Mouse (Mus musculus) forebrain, embryonic 12.5 days (tissue): ENCODE data around the gene Itgb1bp2. TPM values are rescaled to one million over a fixed set of nuclear protein-coding genes. Genes with fewer than 3 reads are reported as not detected.
A peak's percentile ranks its signal among the peaks of the same experiment; 100 is the strongest.

Source experiments
- ATAC-seq: fragments of 200-750 bp; cut with Nextera tagmentation; 2 replicates; pipeline ENCODE4 v1.8.0; 2017; ENCODE audit warnings: moderate TSS enrichment; ENCODE audit not compliant: low FRiP score
- H3K27ac ChIP-seq: fragments of 300-500 bp; sonication (generic); 2 replicates; pipeline ENCODE4 v1.5.1; 2016; ENCODE audit warnings: mild to moderate bottlenecking
- H3K27me3 ChIP-seq: fragments of 300-500 bp; sonication (generic); 2 replicates; pipeline ENCODE4 v1.6.1; 2016; ENCODE audit warnings: mild to moderate bottlenecking
- H3K36me3 ChIP-seq: fragments of 300-500 bp; sonication (generic); replicated peaks from 2 replicates; pipeline ENCODE4 v1.6.1; 2016; ENCODE audit warnings: mild to moderate bottlenecking
- H3K4me1 ChIP-seq: fragments of 300-500 bp; sonication (generic); 2 replicates; pipeline ENCODE4 v1.6.1; 2016
- H3K4me2 ChIP-seq: fragments of 300-500 bp; sonication (generic); 2 replicates; pipeline ENCODE4 v1.6.1; 2016; ENCODE audit warnings: mild to moderate bottlenecking, moderate library complexity
- H3K4me3 ChIP-seq: fragments of 300-500 bp; sonication (generic); replicated peaks from 2 replicates; pipeline ENCODE4 v1.5.1; 2016; ENCODE audit warnings: mild to moderate bottlenecking
- H3K9ac ChIP-seq: fragments of 300-500 bp; sonication (generic); 2 replicates; pipeline ENCODE4 v1.6.1; 2016; ENCODE audit warnings: mild to moderate bottlenecking
- H3K9me3 ChIP-seq: fragments of 300-500 bp; sonication (generic); 2 replicates; pipeline ENCODE4 v1.6.1; 2016
- WGBS: fragments of 180-500 bp; shearing (Covaris S2); methylation state at CpG from one replicate; pipeline ENCODE4 v1.1.7; 2016; 5-methylcytosine and 5-hydroxymethylcytosine counted together
- polyA plus RNA-seq: library from polyadenylated mRNA; unstranded; fragments of >200 nt; fragmentation: Nextera tagmentation; extraction: Ambion mirVana; gene quantifications from 2 replicates; pipeline ENCODE4 v1.2.1, GENCODE M21; 2016

Gene Itgb1bp2
- 3.3 and 3.9 TPM in 2 replicates for polyA plus RNA-seq

DNA sequence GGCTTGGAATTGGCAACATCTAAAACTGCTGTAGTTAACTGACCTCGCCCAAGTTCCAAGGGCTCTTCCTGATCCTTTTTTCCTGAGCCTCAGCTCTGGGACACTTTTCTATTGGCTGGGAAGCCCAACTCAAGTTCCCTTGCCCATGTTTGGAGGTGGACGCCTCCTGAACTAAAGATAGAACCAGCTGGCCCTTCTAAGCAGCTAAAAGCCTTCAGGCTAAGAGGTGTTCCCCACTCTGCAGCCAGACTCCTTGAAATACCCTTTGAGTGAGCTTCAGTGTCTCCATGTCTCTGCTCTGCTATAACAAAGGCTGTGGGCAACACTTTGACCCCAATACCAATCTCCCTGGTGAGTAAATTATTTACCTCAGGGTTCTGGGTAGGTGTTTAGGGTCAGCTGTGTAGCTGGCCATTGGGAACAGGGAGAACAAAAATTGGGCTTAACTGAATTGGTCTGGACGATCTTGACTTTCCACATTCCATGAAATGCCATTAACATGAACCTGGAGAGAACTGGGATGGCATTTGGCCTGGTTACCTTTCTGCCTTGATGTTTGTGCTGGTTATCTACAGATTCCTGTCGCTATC is at the start of gene Itgb1bp2:
Gene Itgb1bp2 (plus strand): TSS at position 203 of the 590 bp plus-strand sequence.
- ATAC-seq, result no peak
- H3K36me3 ChIP-seq, result peaks cover 70% of the 10 kb centered on the region
- H3K9ac ChIP-seq, result no peak within 1 kb of the TSS

DNA sequence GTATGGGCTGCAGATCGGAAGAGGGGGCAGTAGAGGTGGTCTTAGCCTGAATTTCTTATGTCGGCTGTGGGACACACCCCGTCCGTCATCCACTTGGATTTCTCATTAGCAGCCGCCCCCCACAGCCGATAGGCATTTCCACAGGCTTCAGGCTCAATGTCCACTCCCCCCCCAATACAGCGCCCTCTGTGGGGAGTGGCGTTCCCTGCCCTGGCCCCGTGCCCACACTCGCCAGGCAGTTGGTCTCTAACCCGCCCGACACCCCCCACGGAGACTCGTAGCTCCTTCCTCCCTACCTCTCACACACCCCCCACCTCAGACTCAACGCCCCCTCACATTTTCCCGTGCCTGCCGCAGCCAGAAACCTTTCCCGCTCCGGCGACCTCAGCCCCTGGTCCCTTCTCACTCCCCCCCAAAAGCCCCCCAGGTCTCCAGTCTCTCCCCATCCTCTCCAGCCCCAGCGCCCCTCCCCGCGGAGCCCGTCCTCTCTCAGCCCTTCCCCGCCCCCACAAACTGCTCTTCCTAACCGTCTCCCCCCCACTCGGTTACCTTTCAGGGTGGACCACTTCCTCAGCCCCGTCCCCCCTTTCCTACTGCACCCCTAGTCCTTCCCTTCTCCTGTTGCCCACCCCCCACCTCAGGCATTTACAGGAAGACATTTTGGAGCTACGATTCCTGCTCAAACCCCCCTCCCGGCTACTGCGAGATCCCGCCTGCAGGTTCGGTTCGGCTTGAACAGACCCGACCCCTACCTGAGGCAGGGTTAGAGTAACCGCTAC is 29.8 kb upstream of the Itgb1bp2 start:
- Histone ChIP-seq H3K9ac (peak overlapping the region; percentile 59), H3K36me3 (peaks cover 13% of the 10 kb centered on the region), H3K4me1 (peaks cover 16% of the 10 kb centered on the region), H3K27ac (peak overlapping the region; percentile 46; the same call in 1 of the 2 replicates), H3K4me3 (peak overlapping the region; percentile 54), H3K9me3 (no peaks in the 10 kb centered on the region), H3K4me2 (peak overlapping the region; percentile 58), H3K27me3 (peaks cover 4% of the 10 kb centered on the region; the same call in 1 of the 2 replicates)
- peak; percentile 27; the same call in 1 of the 2 replicates for ATAC-seq
- WGBS, result 29% methylated on average over 35 of the region's 36 CpGs

More for the DNA sequence above, at the start of gene Itgb1bp2:
- Histone ChIP-seq H3K9me3 (no peaks in the 10 kb centered on the region), H3K27me3 (no peaks in the 10 kb centered on the region), H3K4me1 (no peaks in the 10 kb centered on the region), H3K27ac (no peak within 1 kb of the TSS), H3K4me2 (no peak within 1 kb of the TSS), H3K4me3 (no peak within 1 kb of the TSS)
- 77% methylated on average over 4 of the region's 4 CpGs for WGBS

- peak; percentile 97 for ATAC-seq
- Histone ChIP-seq H3K4me2 (peak overlapping the region; percentile 58), H3K36me3 (peaks cover 10% of the 10 kb centered on the region), H3K4me3 (peak overlapping the region; percentile 54), H3K27ac (peak overlapping the region; percentile 62), H3K4me1 (peaks cover 16% of the 10 kb centered on the region), H3K9ac (peak overlapping the region; percentile 59), H3K27me3 (peaks cover 4% of the 10 kb centered on the region; the same call in 1 of the 2 replicates), H3K9me3 (no peaks in the 10 kb centered on the region)
- 16% methylated on average over 51 of the region's 54 CpGs for WGBS
These were observed 28.9 kb upstream of the Itgb1bp2 start for GRCm38 (mm10) chrX:101419725-101420699.

DNA sequence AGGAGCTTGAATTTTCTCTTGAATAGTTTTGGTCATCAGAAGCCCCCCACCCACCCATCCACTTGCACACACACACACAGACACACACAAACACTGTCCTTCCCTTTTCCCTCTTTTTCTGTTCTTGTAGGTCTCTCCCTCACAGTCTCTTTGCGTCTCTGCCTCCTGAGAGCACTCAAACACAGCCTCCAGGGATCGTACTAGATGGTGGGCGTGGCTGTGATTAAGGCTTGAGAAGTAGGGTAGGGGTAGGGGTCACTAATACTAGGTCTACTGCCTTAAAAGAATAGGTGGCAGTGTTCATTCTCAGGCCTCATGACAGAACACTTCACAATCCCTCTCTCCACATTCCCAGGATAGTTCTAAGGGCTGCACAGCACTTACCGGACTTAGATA is 28.2 kb upstream of the Itgb1bp2 start, which contains the start of gene Zmym3:
Gene Zmym3 (minus strand): TSS at position 150 of the 396 bp plus-strand sequence.
- peak within 1 kb of the TSS; percentile 55 for H3K9ac ChIP-seq
- no peaks in the 10 kb centered on the region for H3K9me3 ChIP-seq
- H3K4me2 ChIP-seq, result peak within 1 kb of the TSS; percentile 58
- H3K27me3 ChIP-seq, result peaks cover 4% of the 10 kb centered on the region; the same call in 1 of the 2 replicates
- peak within 1 kb of the TSS; percentile 54 for H3K4me3 ChIP-seq
- peaks cover 5% of the 10 kb centered on the region for H3K36me3 ChIP-seq
- H3K27ac ChIP-seq, result peak within 1 kb of the TSS; percentile 62; the same call in 1 of the 2 replicates
- H3K4me1 ChIP-seq, result peaks cover 16% of the 10 kb centered on the region
- no peak for ATAC-seq
- WGBS, result 33% methylated on average over 4 of the region's 4 CpGs

GRCm38 (mm10) chrX:101423462-101423861 is 25.4 kb upstream of the Itgb1bp2 start:
- Histone ChIP-seq H3K9ac (no peak overlapping the region), H3K27ac (no peak overlapping the region), H3K4me2 (no peak overlapping the region), H3K36me3 (no peaks in the 10 kb centered on the region), H3K27me3 (no peaks in the 10 kb centered on the region), H3K9me3 (no peaks in the 10 kb centered on the region), H3K4me3 (no peak overlapping the region), H3K4me1 (peaks cover 9% of the 10 kb centered on the region)
- ATAC-seq, result no peak
- WGBS, result 78% methylated on average over 2 of the region's 2 CpGs

GRCm38 (mm10) chrX:101427774-101428173 is 21.1 kb upstream of the Itgb1bp2 start:
- no peak for ATAC-seq
- no peaks in the 10 kb centered on the region for H3K9me3 ChIP-seq
- H3K27ac ChIP-seq, result no peak overlapping the region
- H3K4me2 ChIP-seq, result no peak overlapping the region
- no peak overlapping the region for H3K4me3 ChIP-seq
- H3K4me1 ChIP-seq, result peaks cover 9% of the 10 kb centered on the region
- H3K27me3 ChIP-seq, result 0 out of 2 replicates have a peak, but pooled peaks cover 4% of the 10 kb centered on the region
- H3K9ac ChIP-seq, result no peak overlapping the region
- H3K36me3 ChIP-seq, result peaks cover 12% of the 10 kb centered on the region; the same call in 1 of the 2 replicates
- 6% methylated on average over 1 of the region's 1 CpGs for WGBS

- H3K27ac ChIP-seq, result peak overlapping the region; percentile 95
- H3K4me3 ChIP-seq, result peak overlapping the region; percentile 29
- no peaks in the 10 kb centered on the region for H3K9me3 ChIP-seq
- H3K4me2 ChIP-seq, result peak overlapping the region; percentile 39
- H3K36me3 ChIP-seq, result peaks cover 16% of the 10 kb centered on the region
- H3K9ac ChIP-seq, result no peak overlapping the region
- H3K4me1 ChIP-seq, result peaks cover 9% of the 10 kb centered on the region
- ATAC-seq, result peak; percentile 3; the same call in 1 of the 2 replicates
- 19% methylated on average over 7 of the region's 7 CpGs for WGBS
- H3K27me3 ChIP-seq, result 0 out of 2 replicates have a peak, but pooled peaks cover 4% of the 10 kb centered on the region
These were observed 20.1 kb upstream of the Itgb1bp2 start for GRCm38 (mm10) chrX:101428785-101429141.

- WGBS, result 19% methylated on average over 51 of the region's 51 CpGs
These were observed 19.5 kb upstream of the Itgb1bp2 start, which contains the start of gene Nono for GRCm38 (mm10) chrX:101429142-101429949. TSS of gene Nono (plus strand) at chrX:101429318.

GRCm38 (mm10) chrX:101429976-101430375 is 18.9 kb upstream of the Itgb1bp2 start:
- Histone ChIP-seq H3K4me3 (peak overlapping the region; percentile 62), H3K27me3 (0 out of 2 replicates have a peak, but pooled peaks cover 4% of the 10 kb centered on the region), H3K4me2 (peak overlapping the region; percentile 52), H3K27ac (peak overlapping the region; percentile 95), H3K36me3 (peaks cover 16% of the 10 kb centered on the region), H3K9ac (peak overlapping the region; percentile 81), H3K9me3 (no peaks in the 10 kb centered on the region), H3K4me1 (peaks cover 9% of the 10 kb centered on the region)
- 17% methylated on average over 14 of the region's 14 CpGs for WGBS
- peak; percentile 60 for ATAC-seq

More at GRCm38 (mm10) chrX:101429142-101429949, 19.5 kb upstream of the Itgb1bp2 start, which contains the start of gene Nono:
- Histone ChIP-seq H3K4me2 (peak within 1 kb of the TSS; percentile 52), H3K27me3 (0 out of 2 replicates have a peak, but pooled peaks cover 4% of the 10 kb centered on the region), H3K27ac (peak within 1 kb of the TSS; percentile 95), H3K4me3 (peak within 1 kb of the TSS; percentile 62), H3K9ac (peak within 1 kb of the TSS; percentile 81), H3K9me3 (no peaks in the 10 kb centered on the region), H3K4me1 (peaks cover 9% of the 10 kb centered on the region), H3K36me3 (peaks cover 16% of the 10 kb centered on the region)
- ATAC-seq, result peak; percentile 96

GRCm38 (mm10) chrX:101451147-101451546 is 2.3 kb downstream of the Itgb1bp2 start:
- H3K4me1 ChIP-seq, result no peaks in the 10 kb centered on the region
- H3K27me3 ChIP-seq, result no peaks in the 10 kb centered on the region
- ATAC-seq, result no peak
- no peaks in the 10 kb centered on the region for H3K9me3 ChIP-seq
- peaks cover 53% of the 10 kb centered on the region for H3K36me3 ChIP-seq
- H3K4me2 ChIP-seq, result no peak overlapping the region
- H3K27ac ChIP-seq, result no peak overlapping the region
- H3K9ac ChIP-seq, result no peak overlapping the region
- WGBS, result 81% methylated on average over 1 of the region's 1 CpGs
- no peak overlapping the region for H3K4me3 ChIP-seq

DNA sequence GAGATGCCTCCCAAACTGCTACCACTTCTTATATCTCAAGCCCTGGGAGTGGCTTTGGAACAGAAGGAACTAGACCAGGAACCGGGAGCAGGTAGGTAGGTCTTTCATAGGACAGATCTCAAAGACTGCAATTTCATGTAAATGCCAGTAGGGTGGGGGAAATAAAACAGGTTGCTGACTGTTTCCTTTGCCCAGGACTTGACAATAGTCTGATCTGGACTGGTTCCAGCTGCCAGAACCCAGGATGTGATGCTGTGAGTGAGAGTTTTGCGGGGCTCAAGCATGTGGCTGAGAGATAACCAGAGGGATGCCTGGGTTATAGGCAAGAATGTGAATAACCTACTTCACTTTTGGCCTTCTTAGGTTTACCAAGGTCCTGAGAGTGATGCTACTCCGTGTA is 2.7 kb downstream of the Itgb1bp2 start:
- no peak for ATAC-seq
- Histone ChIP-seq H3K9ac (no peak overlapping the region), H3K4me1 (no peaks in the 10 kb centered on the region), H3K4me2 (no peak overlapping the region), H3K9me3 (no peaks in the 10 kb centered on the region), H3K4me3 (no peak overlapping the region), H3K36me3 (peaks cover 48% of the 10 kb centered on the region), H3K27me3 (no peaks in the 10 kb centered on the region), H3K27ac (no peak overlapping the region)
- 81% methylated on average over 3 of the region's 3 CpGs for WGBS
